Mouse (Mus musculus) spleen, adult 2 months (tissue): ENCODE data around the gene Ppp1r9b. TPM values are rescaled to one million over a fixed set of nuclear protein-coding genes. Genes with fewer than 3 reads are reported as not detected.

ENCODE experiments used
- DNase-seq, 2 experiments: peaks; one replicate each; pipeline versions ENCODE4 v3.0.0 to v3.0.0-alpha.2; 2012 to 2021; ENCODE audit warnings: low spot score in 2 of 2, low read depth in 1 of 2
- H3K27ac ChIP-seq: fragments of 200-500 bp; 2 replicates; pipeline ENCODE4 v1.5.1; 2012; ENCODE audit warnings: low read length, inconsistent platforms; ENCODE audit not compliant: insufficient read depth
- H3K27me3 ChIP-seq: fragments of 200-500 bp; 2 replicates; pipeline ENCODE4 v1.6.1; 2012; ENCODE audit warnings: mild to moderate bottlenecking, moderate library complexity, low read length, inconsistent platforms; ENCODE audit not compliant: control insufficient read depth, insufficient read depth
- H3K36me3 ChIP-seq: fragments of 200-500 bp; 2 replicates; pipeline ENCODE4 v1.6.1; 2012; ENCODE audit warnings: mild to moderate bottlenecking, low read length, inconsistent platforms; ENCODE audit not compliant: control insufficient read depth, insufficient read depth
- H3K4me1 ChIP-seq: fragments of 200-500 bp; 2 replicates; pipeline ENCODE4 v1.6.1; 2011; ENCODE audit warnings: inconsistent platforms; ENCODE audit not compliant: control insufficient read depth, insufficient read depth, insufficient read length
- H3K4me3 ChIP-seq: fragments of 200-500 bp; 2 replicates; pipeline ENCODE4 v1.5.1; 2011; ENCODE audit warnings: mild to moderate bottlenecking, inconsistent platforms; ENCODE audit not compliant: insufficient read depth, insufficient read length; ENCODE audit errors: extremely low read depth
- CTCF ChIP-seq: fragments of 200-500 bp; IDR thresholded peaks from 2 replicates; pipeline ENCODE4 v1.5.1; 2011; ENCODE audit warnings: mild to moderate bottlenecking, inconsistent platforms; ENCODE audit not compliant: insufficient read depth, insufficient read length, insufficient replicate concordance; ENCODE audit errors: extremely low read depth
- POLR2A ChIP-seq: fragments of 200-500 bp; IDR thresholded peaks from 2 replicates; pipeline ENCODE4 v1.6.1; 2011; ENCODE audit warnings: low read depth, low read length, inconsistent platforms
- WGBS: fragments of 180-500 bp; shearing (Covaris S2); methylation state at CpG from one replicate; pipeline ENCODE4 v1.1.7; 2018; 5-methylcytosine and 5-hydroxymethylcytosine counted together
- polyA plus RNA-seq: library from polyadenylated mRNA; depleted of rRNA; stranded (reverse); fragments of >200 nt; gene quantifications from 2 replicates; pipeline ENCODE4 v1.2.3, GENCODE M21; 2012; rRNA removed

The Ppp1r9b gene
- polyA plus RNA-seq, 1 experiment = 51.9 TPM

- Histone ChIP-seq H3K27me3 (no peaks in the 10 kb centered on the region), H3K4me3 (no peak overlapping the region), H3K36me3 (no peaks in the 10 kb centered on the region), H3K4me1 (peaks cover 3% of the 10 kb centered on the region; the same call in 1 of the 2 replicates), H3K27ac (no peak overlapping the region)
- TF ChIP-seq POLR2A (no peak), CTCF (no peak)
- DNase-seq = no peak
- 85% methylated on average over 13 of the region's 13 CpGs for WGBS
These were observed 53.5 kb downstream of the Ppp1r9b start for GRCm38 (mm10) chr11:95044185-95044870.

- Histone ChIP-seq H3K27ac (no peak overlapping the region), H3K27me3 (no peaks in the 10 kb centered on the region), H3K4me1 (no peaks in the 10 kb centered on the region), H3K4me3 (no peak overlapping the region), H3K36me3 (no peaks in the 10 kb centered on the region)
- 54% methylated on average over 9 of the region's 9 CpGs for WGBS
- TF ChIP-seq CTCF (peak; percentile 77; the same call in 1 of the 2 replicates), POLR2A (no peak)
- DNase-seq = peak; percentile 33 to 38
These were observed 56.3 kb downstream of the Ppp1r9b start for GRCm38 (mm10) chr11:95046980-95047680.

GRCm38 (mm10) chr11:95053062-95053461, 62.2 kb downstream of the Ppp1r9b start:
- no peak overlapping the region for H3K4me3 ChIP-seq
- no peak overlapping the region for H3K27ac ChIP-seq
- H3K27me3 ChIP-seq = no peaks in the 10 kb centered on the region
- TF ChIP-seq CTCF (no peak), POLR2A (no peak)
- H3K4me1 ChIP-seq = no peaks in the 10 kb centered on the region
- 80% methylated on average over 9 of the region's 9 CpGs for WGBS
- no peak for DNase-seq
- no peaks in the 10 kb centered on the region for H3K36me3 ChIP-seq

Other genes starting within 250 kb of the Ppp1r9b start
- gene Cdc34b, start 249.3 kb upstream of the Ppp1r9b start, polyA plus RNA-seq = not detected in 2 replicates
- gene Tmem92, start 208.3 kb upstream of the Ppp1r9b start, polyA plus RNA-seq = not detected in 2 replicates
- 24.2 and 24.7 TPM in 2 replicates for gene Col1a1, start 54.8 kb upstream of the Ppp1r9b start, polyA plus RNA-seq
- not detected in 2 replicates for gene Hils1, start 23.4 kb upstream of the Ppp1r9b start, polyA plus RNA-seq
- gene Sgca, start 14.7 kb upstream of the Ppp1r9b start, polyA plus RNA-seq = 0.85 and 1.5 TPM in 2 replicates
- 19.3 and 23.7 TPM in 2 replicates for gene Samd14, start 18.8 kb downstream of the Ppp1r9b start, polyA plus RNA-seq
- gene Pdk2, start 50.3 kb downstream of the Ppp1r9b start, polyA plus RNA-seq = 12.6 and 13.8 TPM in 2 replicates
- 12.7 and 13.9 TPM in 2 replicates for gene Itga3, start 85.8 kb downstream of the Ppp1r9b start, polyA plus RNA-seq
- gene Dlx3, start 129.1 kb downstream of the Ppp1r9b start, polyA plus RNA-seq = not detected in 2 replicates
- gene Dlx4, start 155.2 kb downstream of the Ppp1r9b start, polyA plus RNA-seq = not detected in 2 replicates